In the genomic region with DNA sequence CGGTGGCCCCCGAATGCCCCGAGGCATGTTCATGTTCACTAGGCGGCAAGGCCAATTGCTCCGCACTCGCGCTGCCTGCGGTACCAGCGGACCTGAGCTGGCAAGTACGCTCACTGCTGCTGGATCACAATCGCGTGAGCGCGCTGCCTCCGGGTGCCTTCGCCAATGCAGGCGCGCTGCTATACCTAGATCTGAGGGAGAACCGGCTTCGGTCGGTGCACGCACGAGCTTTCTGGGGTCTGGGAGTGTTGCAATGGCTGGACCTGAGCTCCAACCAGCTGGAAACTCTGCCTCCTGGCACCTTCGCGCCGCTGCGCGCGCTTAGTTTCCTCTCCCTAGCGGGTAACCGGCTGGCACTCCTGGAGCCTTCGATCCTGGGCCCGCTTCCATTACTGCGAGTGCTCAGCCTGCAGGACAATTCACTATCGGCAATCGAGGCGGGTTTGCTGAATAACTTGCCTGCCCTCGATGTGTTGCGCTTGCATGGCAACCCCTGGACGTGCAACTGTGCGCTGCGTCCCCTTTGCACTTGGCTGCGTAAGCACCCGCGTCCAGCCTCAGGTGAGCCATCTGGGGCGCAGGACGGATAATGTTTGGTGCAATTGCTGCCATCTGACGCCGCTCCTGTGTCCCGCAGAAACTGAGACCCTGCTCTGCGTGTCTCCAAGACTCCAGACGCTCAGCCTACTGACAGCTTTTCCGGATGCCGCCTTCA, we compare ENCODE assay signal across 8 mouse cellular contexts. TPM values are rescaled to one million over a fixed set of nuclear protein-coding genes. Genes with fewer than 3 reads are reported as not detected.
A peak's percentile ranks its signal among the peaks of the same experiment; 100 is the strongest.
DNase-seq lines count a peak whose midpoint lies in the region; ATAC-seq and TF ChIP-seq lines count a peak whose summit lies in the region.

No protein-coding gene starts in this region.

- no peak for TF ChIP-seq CTCF in heart, postnatal 0 days (IDR thresholded peaks at IDR 0.05; ENCODE audit: low read depth)
- no peak for TF ChIP-seq CTCF in left cerebral cortex, adult 2 months (IDR thresholded peaks at IDR 0.05)
- TF ChIP-seq CTCF in olfactory bulb, adult 2 months (IDR thresholded peaks at IDR 0.05; ENCODE audit: insufficient read depth, low read depth, low read length), result no peak

- intact Hi-C loops in left cerebral cortex, adult 2 months (cut with DNase I), result no loop called here

- WGBS in heart, postnatal 0 days, result 3% methylated on average over 54 of the region's 54 CpGs
- WGBS in olfactory bulb, adult 2 months, result 2% methylated on average over 54 of the region's 54 CpGs

- H3K36me3 ChIP-seq in heart, postnatal 0 days (replicated peaks; ENCODE audit: control insufficient read depth, insufficient read depth, low read length), result peaks cover 9% of the 10 kb centered on the region

- ATAC-seq in heart, postnatal 0 days (ENCODE audit: insufficient read depth, low read depth), result no peak
- no peak for ATAC-seq in erythroid progenitor cell, adult 5-6 weeks (replicated peaks; ENCODE audit: low FRiP score, poor library complexity, severe bottlenecking)

- H3K4me3 ChIP-seq in heart, postnatal 0 days (ENCODE audit: low read depth, low read length), result peak overlapping the region; percentile 29
- H3K4me3 ChIP-seq in left cerebral cortex, adult 2 months, result peak overlapping the region; percentile 13; the same call in 1 of the 2 replicates
- peak overlapping the region; percentile 14; the same call in 1 of the 2 replicates for H3K4me3 ChIP-seq in olfactory bulb, adult 2 months (ENCODE audit: insufficient read depth, low read depth, low read length)

- no peak for TF ChIP-seq EP300 in heart, postnatal 0 days (IDR thresholded peaks at IDR 0.05; ENCODE audit: low read depth)

- no peak overlapping the region for H3K9ac ChIP-seq in heart, postnatal 0 days (replicated peaks; ENCODE audit: low read depth, low read length)

- H3K4me1 ChIP-seq in heart, postnatal 0 days (ENCODE audit: control insufficient read depth, insufficient read depth), result peaks cover 18% of the 10 kb centered on the region
- peaks cover 77% of the 10 kb centered on the region for H3K4me1 ChIP-seq in olfactory bulb, adult 2 months (ENCODE audit: control insufficient read depth, insufficient read depth, low read length)

- TF ChIP-seq POLR2A in olfactory bulb, adult 2 months (IDR thresholded peaks at IDR 0.05; ENCODE audit: insufficient read depth, low read depth, low read length), result peak; percentile 17

- peak overlapping the region; percentile 52 for H3K4me2 ChIP-seq in heart, postnatal 0 days (ENCODE audit: low read depth, low read length)

- peak; percentile 71 to 77 for DNase-seq in layer of hippocampus, adult 18-20 months (ENCODE audit: low spot score in 2 of 2)
- DNase-seq in layer of hippocampus, adult 9-10 months (ENCODE audit: low spot score), result no peak
- DNase-seq in cerebellum, adult 11-12 months, result peak; percentile 81
- no peak for DNase-seq in heart, postnatal 0 days (ENCODE audit: low spot score)
- peak; percentile 67 to 69 for DNase-seq in left cerebral cortex, adult 2 months (ENCODE audit: extremely low spot score in 1 of 2, low spot score in 2 of 2)
- no peak for DNase-seq in gastrocnemius, postnatal 10 days

- H3K27me3 ChIP-seq in heart, postnatal 0 days (ENCODE audit: control insufficient read depth, insufficient read depth, low read length), result peaks cover 63% of the 10 kb centered on the region

- no peak overlapping the region for H3K27ac ChIP-seq in heart, postnatal 0 days (ENCODE audit: low read depth)
- peak overlapping the region; percentile 58 for H3K27ac ChIP-seq in left cerebral cortex, adult 2 months
- H3K27ac ChIP-seq in olfactory bulb, adult 2 months (ENCODE audit: insufficient read depth, low read depth, low read length), result peak overlapping the region; percentile 29; the same call in 1 of the 2 replicates

- H3K9me3 ChIP-seq in heart, postnatal 0 days (replicated peaks; ENCODE audit: control insufficient read depth, low read length), result no peaks in the 10 kb centered on the region

RNA-seq across cellular contexts. Expression of a gene that starts 0.5 kb away (rescaled TPM):
- not detected for total RNA-seq in layer of hippocampus, adult 18-20 months (2021)
- not detected in 2 replicates for total RNA-seq in heart, postnatal 0 days (2014; rRNA removed; ENCODE audit: low replicate concordance)
- 1.2 TPM in 1 of 2 replicates, not detected in the other for polyA plus RNA-seq in heart, postnatal 0 days (2015; fragmentation: Nextera tagmentation; extraction: Ambion mirVana)
- not detected for total RNA-seq in left cerebral cortex, adult 2 months (2021)
- polyA plus RNA-seq in olfactory bulb, adult 2 months (2012; ENCODE audit: insufficient read depth, insufficient read length, low replicate concordance, missing spikeins), result not detected in 2 replicates
- total RNA-seq in erythroid progenitor cell, adult 5-6 weeks (2015; ENCODE audit: low replicate concordance), result not detected in 2 replicates
- total RNA-seq in erythroid progenitor cell, adult 5-6 weeks (2017; ENCODE audit: low replicate concordance), result not detected in 2 replicates
- total RNA-seq in gastrocnemius, postnatal 10 days (2021), result under 1 TPM in 1 of 2 experiments, not detected in 1; 0.26 TPM

RNA-seq across cellular contexts. Expression of a gene that starts 2.3 kb away (rescaled TPM):
- total RNA-seq in layer of hippocampus, adult 18-20 months (2021), result not detected
- total RNA-seq in heart, postnatal 0 days (2014; rRNA removed; ENCODE audit: low replicate concordance), result not detected in 2 replicates
- not detected in 2 replicates for polyA plus RNA-seq in heart, postnatal 0 days (2015; fragmentation: Nextera tagmentation; extraction: Ambion mirVana)
- total RNA-seq in left cerebral cortex, adult 2 months (2021), result not detected
- polyA plus RNA-seq in olfactory bulb, adult 2 months (2012; ENCODE audit: insufficient read depth, insufficient read length, low replicate concordance, missing spikeins), result not detected in 2 replicates
- not detected in 2 replicates for total RNA-seq in erythroid progenitor cell, adult 5-6 weeks (2015; ENCODE audit: low replicate concordance)
- not detected in 2 replicates for total RNA-seq in erythroid progenitor cell, adult 5-6 weeks (2017; ENCODE audit: low replicate concordance)
- total RNA-seq in gastrocnemius, postnatal 10 days (2021), result not detected

RNA-seq across cellular contexts. Expression of a gene that starts 18.0 kb away (rescaled TPM):
- total RNA-seq in layer of hippocampus, adult 18-20 months (2021), result 10 to 100 TPM; 79.8 to 84.4 TPM
- total RNA-seq in heart, postnatal 0 days (2014; rRNA removed; ENCODE audit: low replicate concordance), result 31.4 and 48.6 TPM in 2 replicates
- polyA plus RNA-seq in heart, postnatal 0 days (2015; fragmentation: Nextera tagmentation; extraction: Ambion mirVana), result 41.0 and 46.5 TPM in 2 replicates
- total RNA-seq in left cerebral cortex, adult 2 months (2021), result 10 to 100 TPM; 87.1 to 90.3 TPM
- polyA plus RNA-seq in olfactory bulb, adult 2 months (2012; ENCODE audit: insufficient read depth, insufficient read length, low replicate concordance, missing spikeins), result not detected in 2 replicates
- 34.6 and 55.8 TPM in 2 replicates for total RNA-seq in erythroid progenitor cell, adult 5-6 weeks (2015; ENCODE audit: low replicate concordance)
- 29.7 and 40.0 TPM in 2 replicates for total RNA-seq in erythroid progenitor cell, adult 5-6 weeks (2017; ENCODE audit: low replicate concordance)
- total RNA-seq in gastrocnemius, postnatal 10 days (2021), result 10 to 100 TPM; 35.2 to 52.2 TPM

RNA-seq across cellular contexts. Expression of a gene that starts 18.0 kb away (rescaled TPM):
- 10 to 100 TPM; 62.5 to 66.2 TPM for total RNA-seq in layer of hippocampus, adult 18-20 months (2021)
- total RNA-seq in heart, postnatal 0 days (2014; rRNA removed; ENCODE audit: low replicate concordance), result 58.9 and 110 TPM in 2 replicates
- 111 and 117 TPM in 2 replicates for polyA plus RNA-seq in heart, postnatal 0 days (2015; fragmentation: Nextera tagmentation; extraction: Ambion mirVana)
- 10 to 100 TPM; 65.6 to 65.9 TPM for total RNA-seq in left cerebral cortex, adult 2 months (2021)
- not detected in 2 replicates for polyA plus RNA-seq in olfactory bulb, adult 2 months (2012; ENCODE audit: insufficient read depth, insufficient read length, low replicate concordance, missing spikeins)
- 114 and 128 TPM in 2 replicates for total RNA-seq in erythroid progenitor cell, adult 5-6 weeks (2015; ENCODE audit: low replicate concordance)
- total RNA-seq in erythroid progenitor cell, adult 5-6 weeks (2017; ENCODE audit: low replicate concordance), result 46.2 and 81.0 TPM in 2 replicates
- total RNA-seq in gastrocnemius, postnatal 10 days (2021), result 10 to 100 TPM; 39.5 to 40.3 TPM

RNA-seq across cellular contexts. Expression of a gene that starts 27.8 kb away (rescaled TPM):
- total RNA-seq in layer of hippocampus, adult 18-20 months (2021), result 10 to 100 TPM; 21.2 to 23.1 TPM
- total RNA-seq in heart, postnatal 0 days (2014; rRNA removed; ENCODE audit: low replicate concordance), result 5.2 and 5.4 TPM in 2 replicates
- 3.6 and 3.7 TPM in 2 replicates for polyA plus RNA-seq in heart, postnatal 0 days (2015; fragmentation: Nextera tagmentation; extraction: Ambion mirVana)
- total RNA-seq in left cerebral cortex, adult 2 months (2021), result 10 to 100 TPM; 20.9 to 21.8 TPM
- not detected in 2 replicates for polyA plus RNA-seq in olfactory bulb, adult 2 months (2012; ENCODE audit: insufficient read depth, insufficient read length, low replicate concordance, missing spikeins)
- total RNA-seq in erythroid progenitor cell, adult 5-6 weeks (2015; ENCODE audit: low replicate concordance), result 1.1 TPM in 1 of 2 replicates, not detected in the other
- 1.0 and 2.2 TPM in 2 replicates for total RNA-seq in erythroid progenitor cell, adult 5-6 weeks (2017; ENCODE audit: low replicate concordance)
- total RNA-seq in gastrocnemius, postnatal 10 days (2021), result 1 to 10 TPM; 4.7 to 6.8 TPM

Comparison
In these comparisons a context has a peak if more than half of its experiments do, and no peak if none do; other contexts are left out.
1. DNase-seq: peak in layer of hippocampus, adult 18-20 months (2 of 2), cerebellum, adult 11-12 months (single experiment) and left cerebral cortex, adult 2 months (2 of 2); none in layer of hippocampus, adult 9-10 months (single experiment), heart, postnatal 0 days (single experiment) and gastrocnemius, postnatal 10 days (single experiment).
2. Peak in every context shown above with its lines, with median percentiles within 50 percentile points of each other: H3K4me3 ChIP-seq.